Mouse (Mus musculus) embryonic fibroblast, embryonic 13.5 days (primary cell): ENCODE results near the gene Tnfrsf21.

Experiments
- CTCF ChIP-seq: IDR thresholded peaks from 2 replicates; pipeline ENCODE4 v1.5.1; 2011; ENCODE audit warnings: mild to moderate bottlenecking, control low read depth, low read length, moderate library complexity, borderline replicate concordance; ENCODE audit not compliant: insufficient read depth
- POLR2A ChIP-seq: IDR thresholded peaks from 2 replicates; pipeline ENCODE4 v1.6.1; 2011; ENCODE audit warnings: low read depth, mild to moderate bottlenecking, control low read depth, low read length, moderate library complexity

GRCm38 (mm10) chr17:43075937-43076336, 59.6 kb downstream of the Tnfrsf21 start:
- no peak for TF ChIP-seq POLR2A
- TF ChIP-seq CTCF: no peak
